27 mouse cellular contexts compared by ENCODE assay signal in the genomic region with DNA sequence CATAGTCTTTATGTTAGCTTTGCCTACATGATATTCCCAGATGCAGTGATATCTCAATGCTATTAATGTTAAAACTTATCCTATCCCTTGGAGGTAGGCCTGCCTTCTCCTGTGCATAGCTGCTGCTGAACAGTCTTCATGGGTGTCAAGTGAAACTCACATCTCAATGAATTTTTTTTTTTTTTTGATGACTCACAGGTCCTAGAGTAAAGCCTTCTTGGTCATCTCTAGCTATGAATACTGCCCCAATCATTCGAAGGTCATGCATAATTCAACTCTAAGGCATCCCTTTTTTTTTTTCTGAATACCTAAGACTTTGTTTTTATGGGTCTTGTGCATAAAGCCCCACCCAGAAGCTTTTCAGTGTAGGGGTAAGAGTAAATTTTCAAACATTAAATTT.
"Had no signal": no experiment of that assay in that cellular context is flagged by ENCODE, and none has a peak within 500 bp of the region (broad histone marks: within the 10 kb centered on the region; RNA-seq: fewer than 3 reads in every experiment).

No protein-coding gene starts in this region.

- H3K4me1 ChIP-seq: embryonic facial prominence, embryonic 10.5 days; embryonic facial prominence, embryonic 12.5 days; embryonic facial prominence, embryonic 13.5 days; embryonic facial prominence, embryonic 15.5 days; forebrain, embryonic 10.5 days; forebrain, embryonic 12.5 days; forebrain, embryonic 13.5 days; forebrain, embryonic 15.5 days; heart, embryonic 10.5 days had no signal

- H3K4me2 ChIP-seq: embryonic facial prominence, embryonic 12.5 days; embryonic facial prominence, embryonic 13.5 days; embryonic facial prominence, embryonic 15.5 days; forebrain, embryonic 12.5 days; forebrain, embryonic 13.5 days; forebrain, embryonic 15.5 days; heart, embryonic 11.5 days had no signal

- H3K27me3 ChIP-seq: embryonic facial prominence, embryonic 12.5 days; embryonic facial prominence, embryonic 13.5 days; embryonic facial prominence, embryonic 15.5 days; forebrain, embryonic 12.5 days; forebrain, embryonic 13.5 days; forebrain, embryonic 15.5 days had no signal

- H3K4me3 ChIP-seq: embryonic facial prominence, embryonic 10.5 days; embryonic facial prominence, embryonic 12.5 days; embryonic facial prominence, embryonic 13.5 days; embryonic facial prominence, embryonic 15.5 days; erythroblast, embryonic 14.5 days; forebrain, embryonic 10.5 days; forebrain, embryonic 12.5 days; forebrain, embryonic 13.5 days; forebrain, embryonic 15.5 days; gastrocnemius, adult 2 months; heart, adult 2 months; heart, embryonic 10.5 days had no signal

- ATAC-seq: forebrain, embryonic 13.5 days; forebrain, embryonic 14.5 days; forebrain, embryonic 15.5 days; forebrain, embryonic 16.5 days; forebrain, postnatal 0 days had no signal

- H3K9ac ChIP-seq: embryonic facial prominence, embryonic 12.5 days; embryonic facial prominence, embryonic 13.5 days; embryonic facial prominence, embryonic 15.5 days; forebrain, embryonic 12.5 days; forebrain, embryonic 13.5 days; forebrain, embryonic 15.5 days; forebrain, postnatal 0 days had no signal

- H3K9me3 ChIP-seq: embryonic facial prominence, embryonic 10.5 days; embryonic facial prominence, embryonic 12.5 days; embryonic facial prominence, embryonic 13.5 days; embryonic facial prominence, embryonic 15.5 days; forebrain, embryonic 10.5 days; forebrain, embryonic 12.5 days; forebrain, embryonic 13.5 days; forebrain, embryonic 15.5 days; heart, embryonic 10.5 days had no signal

- H3K36me3 ChIP-seq: embryonic facial prominence, embryonic 10.5 days; embryonic facial prominence, embryonic 12.5 days; embryonic facial prominence, embryonic 13.5 days; embryonic facial prominence, embryonic 15.5 days; forebrain, embryonic 10.5 days; forebrain, embryonic 12.5 days; forebrain, embryonic 15.5 days had no signal

- DNase-seq: cerebellum, adult 9-11 months; cerebellum, postnatal 14 days; cerebellum, postnatal 25 days; cerebellum, postnatal 36 days; embryo, embryonic 11 days; forebrain, postnatal 0 days; gastrocnemius, adult 2 months; gastrocnemius, postnatal 10 days; gastrocnemius, postnatal 14 days; gastrocnemius, postnatal 25 days; gastrocnemius, postnatal 36 days; heart, adult 11 months; heart, adult 18-20 months; heart, adult 2 months had no signal

- H3K27ac ChIP-seq: embryonic facial prominence, embryonic 10.5 days; embryonic facial prominence, embryonic 12.5 days; embryonic facial prominence, embryonic 13.5 days; embryonic facial prominence, embryonic 15.5 days; forebrain, embryonic 10.5 days; forebrain, embryonic 12.5 days; forebrain, embryonic 13.5 days; forebrain, embryonic 15.5 days; gastrocnemius, adult 2 months; heart, embryonic 10.5 days had no signal
